Mouse (Mus musculus) left cerebral cortex, adult 11 months (tissue): ENCODE measurements around the gene Ccdc74a.
A peak's percentile ranks its signal among the peaks of the same experiment; 100 is the strongest.
"Not testable (repeated sequence)": the region's sequence is repeated elsewhere in the genome, so short reads cannot be mapped to it uniquely, and the experiment has no call there.

ENCODE experiments used
- DNase-seq: peaks from one replicate; pipeline ENCODE4 v3.0.0; 2022; ENCODE audit warnings: low spot score

Gene Ccdc74a

DNA sequence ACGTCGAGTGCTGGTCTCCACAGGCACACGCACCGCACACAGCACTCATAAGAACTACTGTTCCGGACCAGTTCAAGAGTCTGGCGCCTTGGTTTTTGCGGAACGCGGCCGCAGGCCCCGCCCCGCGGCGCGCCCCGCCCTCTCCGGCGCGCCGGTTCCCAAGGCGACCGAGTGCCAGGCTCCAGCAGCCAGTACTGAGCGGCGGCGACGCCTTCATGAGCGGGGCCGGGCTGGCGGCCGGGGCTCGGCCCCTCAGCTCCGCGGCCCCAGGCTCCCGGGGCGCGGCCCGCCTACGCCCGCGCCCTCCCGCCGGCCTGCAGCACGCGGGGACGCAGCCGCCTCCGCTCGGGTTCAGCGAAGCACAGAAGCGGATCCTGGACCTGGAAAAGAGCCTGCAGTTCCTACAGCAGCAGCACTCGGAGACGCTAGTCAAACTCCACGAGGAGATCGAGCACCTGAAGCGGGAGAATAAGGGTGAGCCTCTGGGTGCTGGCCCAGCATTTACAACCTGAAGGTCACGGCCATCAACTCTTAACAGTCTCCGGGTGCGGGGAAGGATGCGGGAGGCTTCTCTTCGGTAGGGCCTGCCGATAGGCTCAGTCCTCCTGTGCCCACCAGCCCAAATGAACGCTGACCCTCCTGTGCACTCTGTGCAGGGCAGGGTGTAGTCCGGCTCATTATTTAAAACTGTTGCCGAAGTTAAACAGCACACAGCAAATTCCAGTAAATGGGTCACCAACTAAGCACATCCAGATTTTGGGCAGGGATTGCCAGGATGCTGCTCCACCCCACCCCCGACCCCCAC lies at the start of gene Ccdc74a:
TSS of gene Ccdc74a (plus strand) at position 161 of the 805 bp plus-strand sequence.
- peak; percentile 67 for DNase-seq

GRCm38 (mm10) chr16:17600944-17601562 lies 45.2 kb upstream of the Ccdc74a start:
- DNase-seq, result no peak

GRCm38 (mm10) chr16:17604941-17605340 lies 41.3 kb upstream of the Ccdc74a start:
- no peak for DNase-seq

DNA sequence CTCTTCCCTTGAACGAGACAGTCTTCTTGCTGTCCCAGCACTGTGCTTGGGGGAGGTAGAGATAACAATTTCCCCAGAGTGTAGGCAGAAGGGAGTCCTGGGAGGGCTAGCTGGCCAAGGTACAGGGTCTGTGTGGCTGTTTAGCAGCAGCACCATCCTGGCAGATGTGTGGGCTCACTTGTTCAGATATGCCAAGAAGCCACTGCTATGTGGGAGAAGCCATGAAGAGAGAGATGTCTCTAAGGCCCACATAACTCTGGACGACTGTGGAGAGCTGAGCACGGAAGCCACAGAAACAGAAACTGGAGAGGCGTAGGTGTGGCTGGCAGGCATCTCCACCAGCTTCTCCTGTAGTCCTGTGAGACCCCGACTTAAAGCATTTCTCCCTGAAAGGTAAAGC lies 40.6 kb upstream of the Ccdc74a start:
- no peak for DNase-seq

GRCm38 (mm10) chr16:17611383-17611782 lies 34.9 kb upstream of the Ccdc74a start:
- no peak for DNase-seq

DNA sequence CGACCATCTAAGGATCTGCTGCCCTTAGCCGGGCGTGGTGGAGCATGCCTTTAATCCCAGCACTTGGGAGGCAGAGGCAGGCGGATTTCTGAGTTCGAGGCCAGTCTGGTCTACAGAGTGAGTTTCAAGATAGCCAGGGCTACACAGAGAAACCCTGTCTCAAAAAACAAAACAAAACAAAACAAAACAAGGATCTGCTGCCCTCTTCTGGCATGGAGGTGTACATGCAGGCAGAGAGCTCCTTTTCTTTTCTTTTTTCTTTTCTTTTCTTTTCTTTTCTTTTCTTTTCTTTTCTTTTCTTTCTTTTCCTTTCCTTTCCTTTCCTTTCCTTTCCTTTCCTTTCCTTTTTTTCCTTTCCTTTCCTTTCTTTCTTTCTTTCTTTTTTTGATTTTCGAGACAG lies 31.5 kb upstream of the Ccdc74a start:
- DNase-seq, result not testable (repeated sequence)

GRCm38 (mm10) chr16:17616212-17616611 lies 30.1 kb upstream of the Ccdc74a start:
- DNase-seq, result no peak

- no peak for DNase-seq
Observed at GRCm38 (mm10) chr16:17617922-17618565, 28.2 kb upstream of the Ccdc74a start.

GRCm38 (mm10) chr16:17619198-17620105 lies 26.8 kb upstream of the Ccdc74a start, which contains the start of gene Smpd4:
Smpd4 (plus strand) TSS chr16:17619354.
- peak; percentile 76 for DNase-seq

DNA sequence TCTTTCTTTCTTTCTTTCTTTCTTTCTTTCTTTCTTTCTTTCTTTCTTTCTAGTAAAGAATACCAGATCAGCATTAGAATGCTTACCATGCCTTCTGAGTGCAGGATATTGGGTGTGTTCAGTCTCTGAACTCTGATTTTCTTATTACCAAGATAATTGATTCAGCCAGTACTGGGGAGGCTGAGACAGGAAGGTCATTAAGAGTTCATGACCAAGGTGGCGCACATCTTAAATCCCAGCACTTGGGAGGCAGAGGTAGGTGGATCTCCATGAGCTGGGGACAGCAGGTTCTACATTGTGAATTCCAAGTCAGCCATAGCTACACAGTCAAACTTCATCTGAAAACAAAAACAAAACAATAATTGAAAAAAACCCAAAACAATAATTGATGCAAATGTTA lies 24.3 kb upstream of the Ccdc74a start:
- DNase-seq, result no peak

GRCm38 (mm10) chr16:17625488-17626268 lies 20.6 kb upstream of the Ccdc74a start:
- DNase-seq, result no peak

DNA sequence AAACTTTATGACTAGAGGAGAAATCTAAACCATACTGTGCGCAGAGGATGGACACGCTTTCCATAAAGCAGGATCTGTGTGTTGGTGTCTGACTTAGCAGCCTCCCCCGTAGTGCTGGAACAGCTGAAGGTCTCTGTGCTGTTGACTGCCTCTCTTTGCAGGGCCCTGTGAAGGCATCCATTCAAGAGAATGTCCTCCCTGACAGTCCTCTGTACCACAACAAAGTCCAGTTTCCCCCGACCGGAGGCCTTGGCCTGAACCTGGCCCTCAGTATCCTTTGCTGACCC lies 20.1 kb upstream of the Ccdc74a start:
- no peak for DNase-seq

DNA sequence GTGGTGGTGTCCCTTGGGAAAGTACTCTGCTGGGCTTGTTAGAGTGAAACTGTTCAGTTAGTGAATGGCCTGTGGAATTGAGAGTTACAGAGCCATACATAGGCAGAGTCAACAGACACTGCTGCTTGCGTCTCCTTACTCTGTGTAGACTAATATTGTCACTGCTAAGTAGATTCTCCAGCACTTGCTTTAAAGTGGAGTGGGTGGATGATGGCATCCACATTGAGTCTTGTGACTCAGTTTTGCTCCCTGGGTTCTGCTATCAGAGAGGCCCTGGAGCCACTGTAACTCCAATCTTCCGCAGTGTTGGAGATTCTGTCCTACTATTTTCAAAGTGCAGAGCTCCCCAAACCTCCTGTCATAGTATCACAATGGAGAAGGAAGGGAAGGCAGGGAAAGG lies 13.7 kb upstream of the Ccdc74a start:
- no peak for DNase-seq

DNA sequence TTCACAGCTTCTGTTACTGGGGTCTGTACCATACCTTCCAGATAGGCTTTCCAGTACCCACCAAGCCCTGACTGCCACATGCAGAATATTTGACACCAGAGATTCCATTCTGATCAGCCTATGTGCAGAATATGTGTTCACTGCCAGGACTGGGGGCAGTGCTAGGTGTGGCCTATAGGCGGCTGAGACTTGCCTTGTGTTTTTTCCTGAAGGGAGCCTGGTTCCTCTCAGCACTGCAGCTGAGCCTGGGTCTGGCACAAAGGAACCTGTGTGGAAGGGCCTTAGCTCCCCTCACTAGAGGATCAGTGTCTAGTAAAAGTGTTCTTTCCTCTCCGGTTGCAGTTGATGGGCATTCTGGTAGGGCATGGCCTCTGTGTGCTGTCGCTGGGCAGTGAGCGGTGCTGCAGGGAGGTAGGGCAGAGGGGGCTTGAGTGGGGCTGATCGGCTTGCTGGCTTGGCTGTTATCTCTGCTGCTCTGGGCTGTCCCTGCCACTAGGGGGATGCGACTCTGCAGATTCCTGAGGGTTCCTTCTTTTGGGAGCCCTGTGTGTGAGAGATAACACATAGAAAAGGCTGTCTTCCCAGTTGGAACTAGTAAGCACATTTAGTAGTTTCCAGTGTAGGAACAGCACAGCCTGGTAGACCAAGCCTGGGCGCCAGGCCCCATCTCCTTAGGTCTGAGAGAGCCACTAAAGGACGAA lies 12.6 kb upstream of the Ccdc74a start:
- DNase-seq, result no peak

GRCm38 (mm10) chr16:17636904-17637303 lies 9.4 kb upstream of the Ccdc74a start:
- no peak for DNase-seq

GRCm38 (mm10) chr16:17637610-17638009 lies 8.7 kb upstream of the Ccdc74a start:
- DNase-seq, result no peak

DNA sequence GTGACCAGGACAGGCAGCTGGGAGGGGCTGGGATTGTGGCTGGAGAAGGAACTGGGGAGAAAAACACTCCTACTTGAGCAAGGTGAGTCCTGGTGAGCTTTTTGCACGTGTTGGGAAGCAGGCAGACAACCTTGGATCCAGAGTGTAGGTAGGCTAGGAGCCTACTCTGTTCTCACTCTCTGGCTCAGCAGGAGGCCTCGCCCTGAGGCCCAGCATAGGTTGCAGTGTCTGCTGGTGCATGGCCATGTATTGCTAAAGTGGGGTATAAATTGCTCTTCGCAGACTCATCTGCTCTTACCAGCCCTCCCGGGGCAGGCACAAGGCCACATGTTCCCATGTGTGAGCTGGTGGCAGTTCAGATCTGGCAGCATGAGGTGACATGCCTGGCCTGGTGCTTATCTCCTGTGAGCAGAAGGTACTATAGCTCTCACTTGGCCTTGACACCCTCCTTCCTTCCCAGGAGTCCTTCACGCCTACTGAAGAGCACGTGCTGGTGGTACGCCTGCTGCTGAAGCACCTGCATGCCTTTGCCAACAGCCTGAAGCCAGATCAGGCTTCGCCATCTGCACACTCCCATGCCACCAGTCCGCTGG lies 8.1 kb upstream of the Ccdc74a start:
- DNase-seq, result no peak

- DNase-seq, result no peak
Observed at GRCm38 (mm10) chr16:17639081-17639480, 7.2 kb upstream of the Ccdc74a start.

DNA sequence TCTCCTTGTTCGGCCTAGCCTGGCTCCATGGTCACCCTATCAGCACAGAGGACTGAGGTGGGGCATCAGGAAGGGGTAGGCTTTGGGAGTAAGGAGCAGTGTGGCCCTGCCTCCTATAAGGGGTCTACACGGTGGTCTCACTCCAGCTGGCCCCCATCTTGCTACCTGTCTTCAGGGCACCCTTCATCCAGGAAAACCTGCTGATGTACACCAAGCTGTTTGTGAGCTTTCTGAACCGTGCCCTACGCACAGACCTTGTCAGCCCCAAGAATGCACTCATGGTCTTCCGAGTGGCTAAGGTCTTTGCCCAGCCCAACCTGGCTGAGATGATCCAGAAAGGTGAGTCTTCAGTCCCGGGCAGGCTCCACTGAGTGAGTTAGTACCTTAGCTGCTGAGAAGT lies 6.3 kb upstream of the Ccdc74a start:
- no peak for DNase-seq

- no peak for DNase-seq
Observed at GRCm38 (mm10) chr16:17640706-17641105, 5.6 kb upstream of the Ccdc74a start.
